Mouse (Mus musculus): ENCODE measurements at regions not wholly inside any gene's neighbourhood (a gene's known extent, or its start where the extent isn't known, plus 50 kb on each side); places are given as distances from the start of the nearest gene placed in this dataset.

GRCm38 (mm10) chrX:145567528-145567927, 62.5 kb upstream of the Amot start:
- no peak for TF ChIP-seq MAX (IDR thresholded peaks at IDR 0.05; ENCODE audit: low read length)
- no peak for TF ChIP-seq CTCF (IDR thresholded peaks at IDR 0.05 in 2 of 3, conservative IDR thresholded peaks at IDR 0.05 in 1 of 3; ENCODE audit: control insufficient read depth in 1 of 3, insufficient read depth in 1 of 3, low read depth in 2 of 3, low read length in 3 of 3, poor library complexity in 1 of 3, severe bottlenecking in 1 of 3)
- TF ChIP-seq RCOR1 (IDR thresholded peaks at IDR 0.05; ENCODE audit: low read depth, low read length), result no peak
- TF ChIP-seq POLR2A (IDR thresholded peaks at IDR 0.05; ENCODE audit: control insufficient read depth in 1 of 2, insufficient read depth in 1 of 2, low read depth in 1 of 2, low read length in 2 of 2, poor library complexity in 1 of 2), result no peak
- no peak for TF ChIP-seq USF1 (IDR thresholded peaks at IDR 0.05; ENCODE audit: low read depth, low read length)
- TF ChIP-seq JUND (IDR thresholded peaks at IDR 0.05; ENCODE audit: low read depth, low read length), result no peak
- no peak for TF ChIP-seq HCFC1 (IDR thresholded peaks at IDR 0.05; ENCODE audit: low read depth, low read length)
- no peak for TF ChIP-seq CHD1 (IDR thresholded peaks at IDR 0.05; ENCODE audit: low read depth, low read length)
- no peak for TF ChIP-seq MAFK (IDR thresholded peaks at IDR 0.05; ENCODE audit: borderline replicate concordance, low read depth, low read length)
- no peak for TF ChIP-seq NELFE (IDR thresholded peaks at IDR 0.05; ENCODE audit: low read depth, low read length)
- TF ChIP-seq USF2 (IDR thresholded peaks at IDR 0.05; ENCODE audit: borderline replicate concordance in 1 of 2, insufficient read depth in 1 of 2, low read depth in 1 of 2, low read length in 2 of 2), result no peak
